Comparison of ENCODE assay signal across 8 mouse cellular contexts in the genomic region with DNA sequence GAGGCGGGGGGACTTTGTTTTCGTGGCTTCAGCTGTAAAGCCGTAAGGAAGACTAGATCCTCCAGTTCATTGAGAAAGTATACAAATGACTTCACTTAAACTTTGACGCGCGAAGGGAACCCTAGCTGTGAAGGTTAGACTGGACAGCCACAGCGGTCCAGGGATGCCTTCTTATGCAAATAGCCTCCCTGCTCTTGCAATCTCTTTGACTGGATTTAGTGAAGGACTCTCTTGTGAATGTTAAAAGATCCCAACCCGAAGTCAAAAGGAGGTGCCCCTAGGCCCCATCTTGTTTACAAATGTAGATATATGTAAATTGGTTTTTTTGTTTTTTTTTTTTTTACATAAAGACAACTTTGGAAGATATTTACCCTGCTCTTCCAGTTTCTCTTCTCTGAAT. TPM values are rescaled to one million over a fixed set of nuclear protein-coding genes. Genes with fewer than 3 reads are reported as not detected.
A peak's percentile ranks its signal among the peaks of the same experiment; 100 is the strongest.
DNase-seq lines count a peak whose midpoint lies in the region; ATAC-seq lines count a peak whose summit lies in the region.

No protein-coding gene starts in this region.

- peak overlapping the region; percentile 96 for H3K27ac ChIP-seq in heart, embryonic 16.5 days (ENCODE audit: low read length)
- H3K27ac ChIP-seq in hindbrain, embryonic 14.5 days = peak overlapping the region; percentile 88
- peak overlapping the region; percentile 94 for H3K27ac ChIP-seq in midbrain, embryonic 16.5 days (ENCODE audit: low read length)

- H3K4me1 ChIP-seq in heart, embryonic 16.5 days (ENCODE audit: control insufficient read depth, insufficient read depth, low read length) = peaks cover 24% of the 10 kb centered on the region
- H3K4me1 ChIP-seq in hindbrain, embryonic 14.5 days (replicated peaks; ENCODE audit: control insufficient read depth, insufficient read depth, low read length) = peaks cover 28% of the 10 kb centered on the region
- H3K4me1 ChIP-seq in midbrain, embryonic 16.5 days (ENCODE audit: control insufficient read depth, insufficient read depth, low read length) = peaks cover 29% of the 10 kb centered on the region

- peak overlapping the region; percentile 79 for H3K4me2 ChIP-seq in heart, embryonic 16.5 days (ENCODE audit: low read depth, low read length)
- peak overlapping the region; percentile 94 for H3K4me2 ChIP-seq in hindbrain, embryonic 14.5 days (replicated peaks)
- H3K4me2 ChIP-seq in midbrain, embryonic 16.5 days (ENCODE audit: low read length) = peak overlapping the region; percentile 78

- WGBS in heart, embryonic 16.5 days = 2% methylated on average over 8 of the region's 8 CpGs
- 0% methylated on average over 8 of the region's 8 CpGs for WGBS in hindbrain, embryonic 14.5 days
- 1% methylated on average over 8 of the region's 8 CpGs for WGBS in midbrain, embryonic 16.5 days

- peak overlapping the region; percentile 80 for H3K9ac ChIP-seq in heart, embryonic 16.5 days (ENCODE audit: low read length)
- peak overlapping the region; percentile 82 for H3K9ac ChIP-seq in hindbrain, embryonic 14.5 days
- H3K9ac ChIP-seq in midbrain, embryonic 16.5 days (ENCODE audit: low read depth, low read length) = peak overlapping the region; percentile 60

- H3K9me3 ChIP-seq in heart, embryonic 16.5 days (replicated peaks; ENCODE audit: control insufficient read depth, low read length) = no peaks in the 10 kb centered on the region
- no peaks in the 10 kb centered on the region for H3K9me3 ChIP-seq in hindbrain, embryonic 14.5 days (ENCODE audit: control insufficient read depth, low read length)
- no peaks in the 10 kb centered on the region for H3K9me3 ChIP-seq in midbrain, embryonic 16.5 days (replicated peaks; ENCODE audit: control insufficient read depth, low read length, poor library complexity, severe bottlenecking)

- H3K4me3 ChIP-seq in heart, embryonic 16.5 days (ENCODE audit: low read length) = peak overlapping the region; percentile 88
- peak overlapping the region; percentile 78 for H3K4me3 ChIP-seq in hindbrain, embryonic 14.5 days (replicated peaks; ENCODE audit: low read length)
- peak overlapping the region; percentile 79 for H3K4me3 ChIP-seq in midbrain, embryonic 16.5 days (ENCODE audit: low read depth, low read length)

- peaks cover 2% of the 10 kb centered on the region; the same call in 1 of the 2 replicates for H3K36me3 ChIP-seq in heart, embryonic 16.5 days (ENCODE audit: control insufficient read depth, insufficient read depth)
- 0 out of 2 replicates have a peak, but pooled peaks cover 4% of the 10 kb centered on the region for H3K36me3 ChIP-seq in hindbrain, embryonic 14.5 days (replicated peaks; ENCODE audit: control insufficient read depth, insufficient read depth)
- no peaks in the 10 kb centered on the region for H3K36me3 ChIP-seq in midbrain, embryonic 16.5 days (ENCODE audit: control insufficient read depth, insufficient read depth, low read length)

- no peak for DNase-seq in heart, adult 18-20 months
- DNase-seq in WW6 (ENCODE audit: low read depth, low spot score) = peak; percentile 72
- no peak for DNase-seq in hindbrain, embryonic 14.5 days (ENCODE audit: low spot score)
- no peak for DNase-seq in cerebellum, adult 18-20 months
- DNase-seq in urinary bladder, postnatal 4 days (ENCODE audit: low spot score in 2 of 2) = no peak
- no peak for DNase-seq in cerebellum, postnatal 36 days

- no peak for ATAC-seq in heart, embryonic 16.5 days (replicated peaks; ENCODE audit: extremely low read depth, insufficient read depth, low FRiP score)
- no peak for ATAC-seq in hindbrain, embryonic 14.5 days (ENCODE audit: low FRiP score)
- no peak for ATAC-seq in midbrain, embryonic 16.5 days

- no peaks in the 10 kb centered on the region for H3K27me3 ChIP-seq in heart, embryonic 16.5 days (ENCODE audit: control insufficient read depth, insufficient read depth, low read length)
- H3K27me3 ChIP-seq in hindbrain, embryonic 14.5 days (ENCODE audit: control insufficient read depth, insufficient read depth, low read length) = no peaks in the 10 kb centered on the region
- no peaks in the 10 kb centered on the region for H3K27me3 ChIP-seq in midbrain, embryonic 16.5 days (ENCODE audit: control insufficient read depth, insufficient read depth, low read depth, low read length)

RNA-seq across cellular contexts. Expression of a gene that starts 1.7 kb away (rescaled TPM):
- 79.1 and 87.0 TPM in 2 replicates for polyA plus RNA-seq in heart, embryonic 16.5 days (2015; fragmentation: Nextera tagmentation; extraction: Ambion mirVana)
- total RNA-seq in heart, adult 18-20 months (2021) = 10 to 100 TPM; 15.0 to 15.5 TPM
- polyA plus RNA-seq in hindbrain, embryonic 14.5 days (2014; fragmentation: Nextera tagmentation; extraction: Ambion mirVana) = 55.7 TPM in 2 replicates
- 48.9 and 57.3 TPM in 2 replicates for polyA plus RNA-seq in midbrain, embryonic 16.5 days (2015; fragmentation: Nextera tagmentation; extraction: Ambion mirVana)

RNA-seq across cellular contexts. Expression of a gene that starts 1.8 kb away (rescaled TPM):
- polyA plus RNA-seq in heart, embryonic 16.5 days (2015; fragmentation: Nextera tagmentation; extraction: Ambion mirVana) = 15.1 and 16.5 TPM in 2 replicates
- total RNA-seq in heart, adult 18-20 months (2021) = 1 to 10 TPM; 5.0 to 5.4 TPM
- polyA plus RNA-seq in hindbrain, embryonic 14.5 days (2014; fragmentation: Nextera tagmentation; extraction: Ambion mirVana) = 15.6 and 16.8 TPM in 2 replicates
- 19.2 and 20.9 TPM in 2 replicates for polyA plus RNA-seq in midbrain, embryonic 16.5 days (2015; fragmentation: Nextera tagmentation; extraction: Ambion mirVana)

RNA-seq across cellular contexts. Expression of a gene that starts 21.8 kb away (rescaled TPM):
- 49.9 and 57.0 TPM in 2 replicates for polyA plus RNA-seq in heart, embryonic 16.5 days (2015; fragmentation: Nextera tagmentation; extraction: Ambion mirVana)
- total RNA-seq in heart, adult 18-20 months (2021) = 100 to 1,000 TPM; 111 to 140 TPM
- 39.9 and 40.8 TPM in 2 replicates for polyA plus RNA-seq in hindbrain, embryonic 14.5 days (2014; fragmentation: Nextera tagmentation; extraction: Ambion mirVana)
- 165 and 178 TPM in 2 replicates for polyA plus RNA-seq in midbrain, embryonic 16.5 days (2015; fragmentation: Nextera tagmentation; extraction: Ambion mirVana)

RNA-seq across cellular contexts. Expression of a gene that starts 23.9 kb away (rescaled TPM):
- polyA plus RNA-seq in heart, embryonic 16.5 days (2015; fragmentation: Nextera tagmentation; extraction: Ambion mirVana) = 22.3 and 25.6 TPM in 2 replicates
- total RNA-seq in heart, adult 18-20 months (2021) = 10 to 100 TPM; 15.2 to 16.4 TPM
- polyA plus RNA-seq in hindbrain, embryonic 14.5 days (2014; fragmentation: Nextera tagmentation; extraction: Ambion mirVana) = 72.1 and 94.2 TPM in 2 replicates
- 65.8 and 95.2 TPM in 2 replicates for polyA plus RNA-seq in midbrain, embryonic 16.5 days (2015; fragmentation: Nextera tagmentation; extraction: Ambion mirVana)

RNA-seq across cellular contexts. Expression of a gene that starts 32.9 kb away (rescaled TPM):
- polyA plus RNA-seq in heart, embryonic 16.5 days (2015; fragmentation: Nextera tagmentation; extraction: Ambion mirVana) = 0.17 and 0.62 TPM in 2 replicates
- total RNA-seq in heart, adult 18-20 months (2021) = under 1 TPM; 0.10 to 0.51 TPM
- 4.8 and 4.9 TPM in 2 replicates for polyA plus RNA-seq in hindbrain, embryonic 14.5 days (2014; fragmentation: Nextera tagmentation; extraction: Ambion mirVana)
- polyA plus RNA-seq in midbrain, embryonic 16.5 days (2015; fragmentation: Nextera tagmentation; extraction: Ambion mirVana) = 4.4 and 5.1 TPM in 2 replicates
